Mouse (Mus musculus) bone marrow, adult 2 months (tissue): ENCODE results near the gene Adgrg1.

Experiments
- CTCF ChIP-seq: fragments of 200-500 bp; IDR thresholded peaks from 2 replicates; pipeline ENCODE4 v1.5.1; 2011; ENCODE audit warnings: low read length, control low read depth; ENCODE audit not compliant: control insufficient read depth, insufficient read depth
- POLR2A ChIP-seq: fragments of 200-500 bp; IDR thresholded peaks from 2 replicates; pipeline ENCODE4 v1.6.1; 2011; ENCODE audit warnings: low read depth, mild to moderate bottlenecking, control low read depth, low read length, borderline replicate concordance; ENCODE audit not compliant: control insufficient read depth

DNA sequence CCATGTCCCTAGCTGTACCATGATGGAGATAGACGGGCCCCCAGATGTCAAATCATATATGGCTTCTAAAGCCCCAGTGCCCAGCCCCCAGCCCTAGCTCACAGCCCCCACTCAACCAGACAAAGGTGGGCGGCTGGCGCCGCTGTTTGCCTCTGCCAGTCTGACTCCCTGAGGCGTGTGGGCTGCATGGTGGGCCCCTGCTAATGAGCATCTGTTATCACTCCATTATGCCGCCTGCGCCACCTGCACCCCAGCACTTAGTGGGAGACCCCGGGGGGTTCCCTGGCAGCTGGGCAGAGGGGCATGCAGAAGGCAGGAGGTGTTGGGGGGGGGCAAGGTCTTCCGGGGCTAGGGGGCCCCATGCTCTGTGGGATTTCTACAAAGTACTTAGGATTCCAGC lies 3.6 kb downstream of the Adgrg1 start:
- TF ChIP-seq CTCF (no peak), POLR2A (peak; percentile 31; the same call in 1 of the 2 replicates)
